Mouse (Mus musculus) intestine, embryonic 14.5 days (tissue): ENCODE data around the gene Ankrd50. TPM values are rescaled to one million over a fixed set of nuclear protein-coding genes. Genes with fewer than 3 reads are reported as not detected.

Experiments used
- ATAC-seq: fragments of 200-750 bp; cut with Nextera tagmentation; replicated peaks from 2 replicates; pipeline ENCODE4 v1.8.0; 2017; ENCODE audit warnings: low read depth, moderate number of reproducible peaks, moderate TSS enrichment, moderate library complexity; ENCODE audit not compliant: low FRiP score, low TSS enrichment
- DNase-seq: peaks from one replicate; pipeline ENCODE4 v3.0.0-alpha.2; 2018; ENCODE audit warnings: low spot score
- H3K27ac ChIP-seq: fragments of 300-500 bp; sonication (generic); 2 replicates; pipeline ENCODE4 v1.5.1; 2014; ENCODE audit warnings: low read depth, mild to moderate bottlenecking, control low read depth
- H3K27me3 ChIP-seq: fragments of 300-500 bp; sonication (generic); replicated peaks from 2 replicates; pipeline ENCODE4 v1.6.1; 2014; ENCODE audit warnings: low read length, control low read depth; ENCODE audit not compliant: control insufficient read depth, insufficient read depth
- H3K36me3 ChIP-seq: fragments of 300-500 bp; sonication (generic); 2 replicates; pipeline ENCODE4 v1.6.1; 2014; ENCODE audit warnings: low read length, control low read depth; ENCODE audit not compliant: control insufficient read depth, insufficient read depth
- H3K4me1 ChIP-seq: fragments of 300-500 bp; sonication (generic); replicated peaks from 2 replicates; pipeline ENCODE4 v1.6.1; 2014; ENCODE audit warnings: low read length, control low read depth, mixed read lengths; ENCODE audit not compliant: control insufficient read depth, insufficient read depth
- H3K4me2 ChIP-seq: fragments of 300-500 bp; sonication (generic); 2 replicates; pipeline ENCODE4 v1.6.1; 2014; ENCODE audit warnings: low read length
- H3K4me3 ChIP-seq: fragments of 300-500 bp; sonication (generic); 2 replicates; pipeline ENCODE4 v1.5.1; 2014; ENCODE audit warnings: low read depth, low read length, control low read depth, mixed read lengths
- H3K9ac ChIP-seq: fragments of 300-500 bp; sonication (generic); 2 replicates; pipeline ENCODE4 v1.6.1; 2014; ENCODE audit warnings: mild to moderate bottlenecking, low read length
- H3K9me3 ChIP-seq: fragments of 300-500 bp; sonication (generic); 2 replicates; pipeline ENCODE4 v1.6.1; 2016; ENCODE audit warnings: low read length, control low read depth; ENCODE audit not compliant: control insufficient read depth
- WGBS: fragments of 180-500 bp; shearing (Covaris S2); extraction: QIAGEN DNeasy Blood & Tissue Kit; methylation state at CpG from one replicate; pipeline ENCODE4 v1.1.7; 2014; 5-methylcytosine and 5-hydroxymethylcytosine counted together
- polyA plus RNA-seq: library from polyadenylated mRNA; unstranded; fragments of >200 nt; fragmentation: Nextera tagmentation; extraction: Ambion mirVana; gene quantifications from 2 replicates; pipeline ENCODE4 v1.2.1, GENCODE M21; 2014

Gene Ankrd50
- polyA plus RNA-seq, result 22.6 and 23.6 TPM in 2 replicates

DNA sequence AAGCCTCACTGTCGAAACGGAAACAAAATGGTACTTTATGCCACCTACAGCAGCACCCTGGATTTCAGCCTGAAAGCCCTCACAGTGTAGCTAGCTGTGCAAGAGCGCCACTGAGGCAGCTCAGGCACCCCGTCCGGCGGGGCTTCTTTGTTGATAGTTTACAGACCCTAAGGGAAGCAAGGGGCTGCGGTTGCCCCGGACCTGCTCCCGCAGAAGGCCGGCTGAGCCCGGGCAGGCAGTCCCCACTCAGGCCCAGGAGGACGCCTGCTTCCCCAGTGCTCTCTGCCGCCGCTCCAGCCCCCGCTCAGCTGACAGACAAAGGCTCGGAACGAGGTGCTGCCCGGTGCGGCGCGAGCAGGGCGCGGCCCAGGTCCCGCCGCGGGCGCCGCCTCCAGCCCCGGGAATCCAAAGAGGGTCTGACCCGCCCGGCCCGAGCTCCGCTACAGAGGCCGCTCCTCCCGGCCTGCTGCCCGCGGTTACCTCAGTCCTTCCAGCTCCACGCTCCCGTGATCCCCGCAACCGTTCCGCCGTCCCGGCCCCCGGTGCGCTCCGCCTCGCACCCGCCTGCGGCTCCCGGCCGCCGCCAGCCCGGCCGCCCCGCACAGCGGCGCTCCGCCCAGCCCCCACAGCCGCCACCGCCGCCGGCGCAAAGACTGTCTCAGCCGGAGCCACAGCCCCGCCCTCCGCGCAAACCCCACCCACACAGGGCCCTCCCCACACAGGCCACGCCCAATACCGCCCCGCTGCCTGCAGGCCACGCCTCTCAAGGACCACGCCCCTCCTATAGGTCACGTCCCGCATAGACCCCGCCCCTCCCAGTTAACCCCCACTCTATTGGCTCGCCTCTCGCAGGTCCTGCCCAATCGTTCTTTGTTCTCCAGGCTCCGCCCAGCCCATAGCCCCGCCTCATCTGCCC is at the start of gene Ankrd50:
Gene Ankrd50, minus strand, starts transcription at position 654 of the 916 bp plus-strand sequence.
- DNase-seq (peak; percentile 100), ATAC-seq (peak; percentile 98)
- H3K4me1 ChIP-seq, result peaks cover 18% of the 10 kb centered on the region
- no peaks in the 10 kb centered on the region for H3K27me3 ChIP-seq
- peaks cover 16% of the 10 kb centered on the region for H3K36me3 ChIP-seq
- peak within 1 kb of the TSS; percentile 78 for H3K4me2 ChIP-seq
- peak within 1 kb of the TSS; percentile 59 for H3K4me3 ChIP-seq
- peak within 1 kb of the TSS; percentile 94 for H3K9ac ChIP-seq
- H3K27ac ChIP-seq, result peak within 1 kb of the TSS; percentile 88
- WGBS, result under 1% methylated on average over 53 of the region's 81 CpGs
- no peaks in the 10 kb centered on the region for H3K9me3 ChIP-seq

DNA sequence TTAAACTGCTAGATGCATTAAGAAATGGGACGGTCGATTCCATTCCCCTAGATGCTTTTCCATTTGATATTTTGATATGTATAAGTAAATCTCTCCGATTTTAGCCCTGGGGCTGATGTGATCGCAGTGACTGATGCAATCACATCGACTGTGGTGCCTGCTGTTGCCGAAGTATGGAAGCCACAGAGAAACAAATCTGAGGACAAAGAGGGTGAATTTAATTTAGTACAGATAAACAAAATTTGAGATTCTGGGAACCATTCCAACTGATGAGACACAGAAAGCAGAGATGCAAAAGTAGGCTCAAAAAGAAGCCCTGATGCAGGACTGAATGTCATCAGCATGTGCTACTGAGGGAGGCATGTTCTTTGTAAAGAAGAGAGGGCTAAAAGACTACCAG is 49.6 kb upstream of the Ankrd50 start:
- no peak overlapping the region for H3K27ac ChIP-seq
- no peaks in the 10 kb centered on the region for H3K9me3 ChIP-seq
- H3K9ac ChIP-seq, result no peak overlapping the region
- H3K27me3 ChIP-seq, result no peaks in the 10 kb centered on the region
- no peak overlapping the region for H3K4me2 ChIP-seq
- DNase-seq, result no peak
- no peak for ATAC-seq
- no peak overlapping the region for H3K4me3 ChIP-seq
- WGBS, result 64% methylated on average over 6 of the region's 6 CpGs
- H3K36me3 ChIP-seq, result no peaks in the 10 kb centered on the region
- H3K4me1 ChIP-seq, result no peaks in the 10 kb centered on the region

- WGBS, result 94% methylated on average over 2 of the region's 2 CpGs
- DNase-seq (no peak), ATAC-seq (no peak)
- Histone ChIP-seq H3K9me3 (no peaks in the 10 kb centered on the region), H3K4me2 (no peak overlapping the region), H3K4me3 (no peak overlapping the region), H3K9ac (no peak overlapping the region), H3K27ac (no peak overlapping the region), H3K36me3 (no peaks in the 10 kb centered on the region), H3K27me3 (no peaks in the 10 kb centered on the region), H3K4me1 (no peaks in the 10 kb centered on the region)
These were observed 35.8 kb upstream of the Ankrd50 start for GRCm38 (mm10) chr3:38520426-38520825.

DNA sequence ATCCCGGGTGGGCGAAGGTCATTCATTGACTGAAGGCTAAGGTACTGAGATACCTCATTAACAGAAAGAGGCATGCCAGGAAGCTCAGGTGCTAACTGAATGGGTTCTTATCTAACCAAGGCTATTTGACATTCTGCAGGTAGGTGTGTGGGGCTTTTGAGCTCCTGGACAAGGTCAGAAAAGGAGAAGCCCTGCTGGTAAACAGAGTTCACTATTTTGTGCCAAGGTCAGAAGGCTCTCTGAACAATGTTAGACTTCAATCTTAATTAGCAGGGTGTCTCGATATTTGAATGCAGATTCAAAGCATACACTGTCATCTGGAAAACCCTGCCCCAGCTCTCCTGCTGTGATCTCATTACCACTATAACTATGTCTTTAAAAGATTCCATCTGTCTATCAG is 35.3 kb upstream of the Ankrd50 start:
- no peak for ATAC-seq

DNA sequence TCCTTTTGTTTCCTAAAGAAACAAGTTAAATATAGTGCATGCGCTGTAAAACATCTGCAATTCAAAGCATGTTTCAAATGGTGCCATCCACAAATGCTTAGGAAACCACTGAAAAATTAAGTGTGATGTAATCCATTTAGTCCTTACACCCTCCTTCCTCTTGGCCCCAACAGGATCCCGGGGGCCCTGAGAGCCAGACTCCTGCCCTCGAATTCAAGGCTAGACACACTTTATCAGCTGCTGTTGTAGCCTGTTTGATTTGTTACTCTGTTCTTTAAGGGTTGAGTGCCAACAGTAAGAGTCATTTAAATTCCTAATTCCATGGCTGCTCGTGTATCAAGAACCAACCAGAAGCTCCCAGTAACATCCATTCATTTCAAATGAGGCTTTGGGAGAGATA is 19.0 kb upstream of the Ankrd50 start:
- Histone ChIP-seq H3K27me3 (no peaks in the 10 kb centered on the region), H3K9ac (no peak overlapping the region), H3K27ac (no peak overlapping the region), H3K9me3 (no peaks in the 10 kb centered on the region), H3K4me3 (no peak overlapping the region), H3K4me1 (no peaks in the 10 kb centered on the region), H3K4me2 (no peak overlapping the region), H3K36me3 (no peaks in the 10 kb centered on the region)
- DNase-seq (no peak), ATAC-seq (no peak)
- WGBS, result 60% methylated on average over 4 of the region's 4 CpGs

More for the DNA sequence above, 35.3 kb upstream of the Ankrd50 start:
- H3K4me3 ChIP-seq, result no peak overlapping the region
- DNase-seq, result no peak
- WGBS, result 81% methylated on average over 3 of the region's 3 CpGs
- H3K27me3 ChIP-seq, result no peaks in the 10 kb centered on the region
- H3K9ac ChIP-seq, result no peak overlapping the region
- H3K9me3 ChIP-seq, result no peaks in the 10 kb centered on the region
- H3K4me2 ChIP-seq, result no peak overlapping the region
- no peak overlapping the region for H3K27ac ChIP-seq
- H3K36me3 ChIP-seq, result no peaks in the 10 kb centered on the region
- no peaks in the 10 kb centered on the region for H3K4me1 ChIP-seq

DNA sequence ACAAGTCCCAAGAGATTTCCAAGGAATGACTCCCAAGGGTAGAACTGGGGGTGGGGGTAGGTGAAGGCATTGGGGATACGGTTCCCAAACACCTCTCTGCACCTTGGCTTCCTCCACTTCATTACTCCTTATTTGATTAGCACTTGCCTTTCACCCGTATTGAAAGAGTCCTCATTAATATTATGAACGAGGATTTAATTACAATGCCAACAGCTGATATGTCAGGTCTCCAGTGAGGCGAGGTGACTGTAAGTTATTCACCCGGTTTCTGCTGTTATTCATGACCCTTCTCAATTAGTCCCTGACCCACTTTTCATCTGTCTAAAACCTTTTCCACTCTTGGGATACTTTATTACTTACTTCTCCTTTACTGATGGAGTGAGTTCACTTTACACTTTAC is 17.5 kb upstream of the Ankrd50 start:
- no peaks in the 10 kb centered on the region for H3K4me1 ChIP-seq
- WGBS, result 78% methylated on average over 5 of the region's 5 CpGs
- no peaks in the 10 kb centered on the region for H3K9me3 ChIP-seq
- H3K27ac ChIP-seq, result no peak overlapping the region
- H3K4me3 ChIP-seq, result no peak overlapping the region
- H3K9ac ChIP-seq, result no peak overlapping the region
- H3K36me3 ChIP-seq, result no peaks in the 10 kb centered on the region
- H3K4me2 ChIP-seq, result no peak overlapping the region
- no peaks in the 10 kb centered on the region for H3K27me3 ChIP-seq
- DNase-seq (no peak), ATAC-seq (no peak)

- no peak overlapping the region for H3K4me2 ChIP-seq
- WGBS, result 92% methylated on average over 2 of the region's 2 CpGs
- H3K9ac ChIP-seq, result no peak overlapping the region
These were observed 17.1 kb upstream of the Ankrd50 start for GRCm38 (mm10) chr3:38501739-38502138.

GRCm38 (mm10) chr3:38501316-38501715 is 16.7 kb upstream of the Ankrd50 start:
- no peaks in the 10 kb centered on the region for H3K36me3 ChIP-seq
- WGBS, result 77% methylated on average over 5 of the region's 5 CpGs
- no peak overlapping the region for H3K4me2 ChIP-seq
- no peak overlapping the region for H3K27ac ChIP-seq
- H3K9me3 ChIP-seq, result no peaks in the 10 kb centered on the region
- H3K4me1 ChIP-seq, result peaks cover 5% of the 10 kb centered on the region
- no peaks in the 10 kb centered on the region for H3K27me3 ChIP-seq
- ATAC-seq, result no peak
- no peak overlapping the region for H3K4me3 ChIP-seq
- DNase-seq, result no peak
- no peak overlapping the region for H3K9ac ChIP-seq

More at GRCm38 (mm10) chr3:38501739-38502138, 17.1 kb upstream of the Ankrd50 start:
- H3K4me3 ChIP-seq, result no peak overlapping the region
- H3K4me1 ChIP-seq, result peaks cover 3% of the 10 kb centered on the region
- no peak overlapping the region for H3K27ac ChIP-seq
- H3K36me3 ChIP-seq, result no peaks in the 10 kb centered on the region
- H3K27me3 ChIP-seq, result no peaks in the 10 kb centered on the region
- H3K9me3 ChIP-seq, result no peaks in the 10 kb centered on the region
- ATAC-seq, result no peak
- no peak for DNase-seq

DNA sequence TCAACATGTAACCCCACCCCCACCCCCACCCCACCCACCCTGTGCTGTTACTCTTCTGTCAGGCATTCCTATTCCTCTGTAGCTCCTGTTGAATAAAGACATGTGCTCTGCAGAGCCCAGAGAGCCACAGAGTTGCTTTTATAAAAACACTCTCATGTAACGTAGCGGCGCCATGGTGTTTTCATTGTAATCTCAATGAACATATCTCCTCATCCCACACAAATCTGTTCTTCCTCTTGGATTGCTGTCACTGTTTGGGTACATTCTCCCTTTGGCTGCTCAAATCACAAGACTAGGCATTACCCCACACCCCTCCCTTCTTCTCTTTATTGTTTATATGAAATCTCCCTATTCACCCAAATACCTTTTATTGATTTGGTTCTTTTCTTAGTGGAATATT is 13.9 kb upstream of the Ankrd50 start:
- DNase-seq (no peak), ATAC-seq (no peak)
- no peak overlapping the region for H3K4me2 ChIP-seq
- no peaks in the 10 kb centered on the region for H3K36me3 ChIP-seq
- no peak overlapping the region for H3K9ac ChIP-seq
- H3K4me3 ChIP-seq, result no peak overlapping the region
- H3K27me3 ChIP-seq, result no peaks in the 10 kb centered on the region
- no peak overlapping the region for H3K27ac ChIP-seq
- no peaks in the 10 kb centered on the region for H3K9me3 ChIP-seq
- H3K4me1 ChIP-seq, result peaks cover 8% of the 10 kb centered on the region
- 89% methylated on average over 3 of the region's 3 CpGs for WGBS
